Mouse (Mus musculus) right cerebral cortex, adult 18-20 months (tissue): ENCODE data around the gene Eomes.

ENCODE experiments used
- DNase-seq: peaks from one replicate; pipeline ENCODE4 v3.0.0; 2022; ENCODE audit warnings: mixed read lengths

The Eomes gene

DNA sequence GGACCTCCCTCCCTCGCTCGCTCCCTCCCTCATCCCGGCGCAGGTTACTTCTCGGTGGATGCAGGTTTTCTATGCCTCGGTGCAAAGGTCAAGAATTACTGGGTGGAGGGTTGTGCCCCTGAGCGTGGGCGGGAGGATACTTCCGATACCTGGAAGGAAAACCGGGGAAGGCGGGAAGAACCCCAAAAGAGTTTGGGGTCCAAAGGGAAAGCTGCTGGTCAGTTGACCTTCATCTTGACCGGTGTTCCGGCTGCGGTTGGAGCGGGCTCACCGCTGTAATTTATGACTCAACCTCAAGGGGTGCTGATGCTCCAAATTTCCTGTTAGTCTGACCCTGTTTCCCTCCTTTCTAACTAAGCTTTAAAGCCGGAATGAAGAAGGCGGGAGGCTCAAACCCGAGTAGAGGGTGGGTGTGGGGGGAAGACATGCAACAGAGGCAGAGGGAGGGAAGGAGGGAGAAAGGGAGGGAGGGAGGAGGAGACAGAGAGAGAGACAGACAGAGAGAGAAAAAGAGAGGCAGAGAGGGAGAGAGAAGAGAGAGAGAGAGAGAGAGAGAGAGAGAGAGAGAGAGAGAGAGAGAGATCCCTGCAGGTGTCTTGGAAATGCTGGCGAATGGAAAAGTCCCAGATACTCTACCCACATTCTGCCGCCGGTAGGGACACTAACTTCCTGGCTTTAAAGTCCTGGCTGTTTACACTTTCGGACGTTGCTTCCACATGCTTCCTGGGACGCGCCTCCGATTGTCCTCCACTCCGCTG is 10.3 kb downstream of the Eomes start:
- DNase-seq: no peak

DNA sequence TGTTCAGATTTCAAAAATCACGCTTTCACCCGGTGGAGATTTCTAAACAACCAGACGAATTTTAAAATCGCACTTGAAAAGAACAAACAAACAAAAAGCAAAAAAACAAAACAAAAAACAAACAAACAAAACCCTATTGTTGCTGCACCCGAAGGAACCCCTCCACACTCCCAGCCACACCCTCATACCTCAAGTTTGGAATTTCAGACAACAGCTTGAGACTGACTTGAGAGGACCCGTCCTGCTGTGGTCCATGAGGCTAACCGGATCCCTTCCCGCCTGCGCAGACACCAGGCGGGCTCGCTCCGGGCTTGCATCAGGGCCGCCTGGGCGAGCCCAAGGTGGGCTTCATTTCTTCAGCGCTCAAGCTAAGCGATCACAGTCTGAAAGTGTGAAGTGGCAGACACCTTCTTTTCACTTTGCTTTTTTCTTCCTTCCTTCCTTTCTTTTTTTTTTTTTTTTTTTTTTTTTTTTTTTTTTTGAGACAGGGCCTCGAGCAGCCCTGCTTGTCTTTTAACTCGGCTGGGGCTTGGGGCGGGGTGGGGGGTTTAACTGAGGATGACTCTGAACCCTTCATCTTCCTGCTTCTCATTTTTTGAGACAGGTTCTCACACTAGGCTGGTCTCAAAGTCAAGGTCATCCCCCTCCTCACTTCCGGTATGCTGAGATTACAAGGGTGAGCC is 11.0 kb downstream of the Eomes start:
- no peak for DNase-seq

DNA sequence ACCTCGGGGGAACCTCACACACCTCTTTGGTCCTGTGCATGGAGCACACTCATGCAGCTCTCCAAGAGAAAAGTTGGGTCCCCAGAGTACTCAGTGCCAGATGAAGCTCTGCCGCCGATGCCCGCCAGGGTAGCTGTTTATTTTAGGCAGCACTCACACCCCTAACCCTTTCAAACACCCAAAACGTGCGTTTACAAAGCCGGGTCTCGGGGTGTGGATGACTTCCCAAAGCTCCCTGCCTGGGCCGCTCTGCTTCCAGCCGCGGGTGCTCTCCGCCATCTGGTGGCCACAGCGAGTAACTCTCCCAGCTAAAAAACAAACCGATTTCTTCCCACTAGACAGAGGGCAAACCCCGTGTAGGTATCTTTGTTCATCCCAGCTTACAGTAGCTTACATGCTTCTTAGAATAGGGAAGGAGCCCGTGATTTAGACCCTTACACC is 11.6 kb downstream of the Eomes start:
- peak; percentile 69 for DNase-seq

DNA sequence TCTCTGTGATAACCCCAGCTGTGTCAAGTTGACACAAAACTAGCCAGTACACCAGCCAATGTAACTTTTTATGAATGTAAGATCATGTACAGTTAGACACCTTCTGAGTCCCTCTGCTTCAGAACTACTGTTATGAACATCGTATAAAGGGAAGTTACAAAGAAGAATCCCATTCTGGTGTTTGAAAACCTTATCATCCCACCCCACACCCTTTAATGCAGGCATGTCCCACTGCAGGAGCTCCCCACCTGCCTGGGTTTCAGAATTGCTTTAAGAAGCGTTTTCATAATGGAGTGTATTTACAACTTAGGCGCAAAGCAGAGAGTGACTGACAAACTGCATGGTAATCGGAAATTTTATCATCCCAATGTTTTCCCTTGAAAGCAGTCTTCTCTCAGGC is 13.2 kb downstream of the Eomes start:
- no peak for DNase-seq

DNA sequence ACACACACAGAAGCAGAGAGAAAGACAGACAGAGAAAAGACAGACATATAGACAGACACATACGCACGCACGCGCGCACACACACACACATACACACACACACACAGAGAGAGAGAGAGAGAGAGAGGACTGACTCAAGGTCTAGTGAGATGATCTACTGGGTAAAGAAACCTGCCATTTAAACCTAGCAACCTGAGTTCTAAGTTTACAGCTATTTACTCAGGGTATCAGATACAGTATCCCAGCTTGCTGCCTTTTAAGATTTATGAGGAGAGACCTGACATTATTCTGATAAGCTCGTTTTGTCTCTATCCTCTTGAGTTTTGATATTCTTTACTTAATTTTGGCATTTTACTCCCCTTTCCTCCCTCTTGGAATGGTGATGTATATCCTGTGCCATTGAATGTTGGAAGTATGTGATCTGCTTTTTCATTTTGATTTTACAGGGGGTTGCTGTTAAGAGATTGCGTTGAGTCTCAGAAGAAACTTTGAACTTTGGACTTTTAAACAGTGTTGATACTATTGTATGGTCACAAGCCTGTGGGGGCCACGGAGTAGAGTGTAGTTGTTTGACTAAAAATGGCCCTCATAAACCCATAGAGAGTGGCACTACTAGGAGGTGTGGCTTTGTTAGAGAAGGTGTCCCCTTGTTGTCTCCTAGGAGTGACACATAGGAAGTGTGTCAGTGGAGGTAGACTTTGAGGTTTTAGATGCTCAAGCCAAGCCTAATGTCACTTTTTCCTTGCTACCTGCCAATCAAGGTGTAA is 15.1 kb downstream of the Eomes start:
- DNase-seq: no peak

- no peak for DNase-seq
These were observed 16.1 kb downstream of the Eomes start for GRCm38 (mm10) chr9:118494106-118494505.

DNA sequence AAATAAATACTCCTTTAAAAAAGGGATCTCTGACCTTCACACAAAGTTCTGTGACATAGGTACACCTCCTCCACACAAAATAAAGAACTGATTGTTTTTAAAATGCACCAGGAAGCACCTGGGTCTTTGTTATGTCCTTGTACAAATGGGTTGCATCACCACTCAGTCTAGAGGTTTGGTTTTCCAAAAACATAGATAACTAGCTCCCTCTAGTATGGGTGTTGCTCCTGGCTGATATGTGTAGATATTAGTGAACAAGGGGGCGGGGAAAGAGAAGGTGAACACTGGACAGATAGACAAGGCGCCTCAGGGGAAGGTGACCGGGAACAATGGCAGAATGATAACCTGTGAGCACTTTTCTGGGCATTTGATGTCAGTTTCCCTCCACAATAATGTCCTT is 17.9 kb downstream of the Eomes start:
- no peak for DNase-seq

GRCm38 (mm10) chr9:118496952-118497351 is 18.9 kb downstream of the Eomes start:
- no peak for DNase-seq

DNA sequence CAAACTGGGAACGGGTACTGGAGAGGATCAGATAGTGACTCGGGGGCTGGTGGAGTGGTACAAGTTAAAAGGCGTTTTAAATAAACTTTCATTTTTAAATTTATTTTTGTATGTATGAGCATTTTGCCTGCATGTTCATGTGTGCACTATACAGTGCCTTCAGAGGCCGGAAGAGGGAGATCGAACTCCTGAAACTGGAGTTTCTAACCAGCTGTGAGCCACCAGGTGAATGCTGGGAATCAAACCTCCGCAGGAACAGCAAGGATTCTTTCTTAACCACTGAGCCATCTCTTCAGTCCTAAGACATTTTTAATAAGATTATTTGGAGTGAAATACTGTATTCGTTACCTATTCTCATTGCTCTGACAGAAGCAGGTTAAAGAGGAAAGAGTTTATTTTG is 20.0 kb downstream of the Eomes start:
- DNase-seq: no peak

DNA sequence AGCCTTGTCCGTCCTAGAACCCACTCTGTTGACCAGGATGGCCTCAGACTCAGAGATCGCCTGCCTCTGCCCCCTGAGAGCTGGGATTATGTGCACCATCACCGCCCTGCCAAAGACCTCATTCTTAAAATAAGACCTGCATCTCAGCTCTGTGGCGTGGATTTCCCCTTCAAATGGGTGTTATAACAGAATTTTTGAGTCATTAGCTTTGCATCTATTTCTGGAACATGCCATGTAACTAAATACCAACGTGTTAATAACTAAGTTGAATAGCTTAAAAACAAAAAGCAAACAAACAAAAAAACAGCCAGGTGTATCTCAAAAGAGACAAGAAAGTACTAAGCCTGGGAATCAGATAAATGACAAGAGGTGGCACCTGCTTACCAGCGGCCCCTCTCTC is 23.0 kb downstream of the Eomes start:
- DNase-seq: no peak

DNA sequence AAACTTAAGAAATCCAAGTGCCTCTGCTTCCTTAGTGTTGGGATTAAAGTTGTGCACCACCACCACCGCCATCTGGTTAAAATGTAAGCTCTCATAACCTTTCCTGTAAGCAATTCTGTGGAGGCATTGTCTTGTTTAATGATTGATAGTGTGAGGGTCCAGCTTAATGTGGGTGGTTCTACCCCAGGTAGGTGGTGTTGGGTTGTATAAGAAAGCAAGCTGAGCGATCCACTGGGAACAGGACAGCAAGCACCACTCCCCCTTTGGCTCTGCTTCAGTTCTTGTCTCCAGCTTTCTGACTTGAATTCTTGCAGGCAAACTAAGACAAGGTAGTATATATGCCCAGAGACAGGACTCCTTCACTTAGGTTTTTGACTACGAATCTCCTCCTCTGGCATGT is 26.6 kb downstream of the Eomes start:
- no peak for DNase-seq

DNA sequence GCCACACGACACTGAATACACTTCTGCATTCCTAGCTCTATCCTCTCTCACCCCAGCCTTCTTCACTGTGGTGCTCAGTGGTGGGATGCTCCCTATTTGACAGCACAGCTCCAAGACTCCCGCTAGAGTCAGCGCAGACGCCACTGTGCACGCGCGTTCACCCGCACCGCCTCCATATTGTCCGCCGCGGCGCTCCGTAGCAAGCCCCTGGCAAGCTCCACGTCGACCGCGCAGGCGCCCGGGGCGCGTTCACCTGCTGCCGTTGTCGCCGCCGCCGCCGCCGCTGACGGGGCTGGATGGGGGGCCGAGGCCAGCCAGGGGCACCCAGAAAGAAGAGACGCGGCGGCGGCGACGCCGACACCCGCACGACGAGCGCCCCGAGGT is 28.0 kb downstream of the Eomes start, which contains the start of gene Golga4:
Gene Golga4 (plus strand): TSS at position 248 of the 384 bp plus-strand sequence.
- DNase-seq: peak; percentile 95

DNA sequence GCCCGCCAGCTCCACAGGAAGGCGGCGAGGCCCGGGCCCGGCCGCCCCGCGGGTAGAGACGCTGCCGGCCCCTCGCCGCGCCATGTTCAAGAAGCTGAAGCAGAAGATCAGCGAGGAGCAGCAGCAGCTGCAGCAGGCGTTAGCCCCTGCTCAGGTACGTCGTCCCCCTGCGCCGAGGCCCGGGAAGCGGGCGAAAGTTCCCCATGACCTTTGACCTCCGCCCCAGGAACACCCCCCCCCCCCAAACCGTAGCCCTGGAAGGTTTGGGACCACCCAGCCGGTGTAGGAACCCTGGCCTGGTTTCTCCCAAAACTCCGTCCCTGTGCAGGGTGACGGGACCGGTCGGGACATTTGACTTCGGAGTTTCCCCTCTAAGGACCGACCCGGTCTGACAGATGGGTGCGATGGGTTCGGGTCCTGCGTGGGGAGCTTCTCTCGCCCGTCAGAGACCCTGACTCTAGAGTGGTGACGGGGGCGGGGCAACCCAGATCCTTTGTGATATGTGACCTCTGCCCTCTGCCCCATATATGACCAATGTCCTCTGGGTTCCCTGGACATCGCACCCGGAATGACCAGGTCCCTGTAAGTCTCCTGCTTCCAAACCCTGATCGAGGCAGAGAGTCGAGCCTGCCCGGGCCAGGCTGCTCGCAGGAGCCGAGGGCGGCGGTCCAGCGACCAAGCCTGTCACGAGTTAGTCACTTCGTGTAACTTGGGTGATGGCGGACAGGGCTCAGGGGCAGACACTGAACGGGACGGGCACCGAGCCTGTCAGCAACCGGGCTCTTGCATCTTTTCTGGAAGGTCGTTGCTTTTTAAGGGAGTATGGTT is 28.6 kb downstream of the Eomes start:
- no peak for DNase-seq

GRCm38 (mm10) chr9:118507552-118507951 is 29.5 kb downstream of the Eomes start:
- DNase-seq: no peak

GRCm38 (mm10) chr9:118508601-118509000 is 30.6 kb downstream of the Eomes start:
- DNase-seq: peak; percentile 26

DNA sequence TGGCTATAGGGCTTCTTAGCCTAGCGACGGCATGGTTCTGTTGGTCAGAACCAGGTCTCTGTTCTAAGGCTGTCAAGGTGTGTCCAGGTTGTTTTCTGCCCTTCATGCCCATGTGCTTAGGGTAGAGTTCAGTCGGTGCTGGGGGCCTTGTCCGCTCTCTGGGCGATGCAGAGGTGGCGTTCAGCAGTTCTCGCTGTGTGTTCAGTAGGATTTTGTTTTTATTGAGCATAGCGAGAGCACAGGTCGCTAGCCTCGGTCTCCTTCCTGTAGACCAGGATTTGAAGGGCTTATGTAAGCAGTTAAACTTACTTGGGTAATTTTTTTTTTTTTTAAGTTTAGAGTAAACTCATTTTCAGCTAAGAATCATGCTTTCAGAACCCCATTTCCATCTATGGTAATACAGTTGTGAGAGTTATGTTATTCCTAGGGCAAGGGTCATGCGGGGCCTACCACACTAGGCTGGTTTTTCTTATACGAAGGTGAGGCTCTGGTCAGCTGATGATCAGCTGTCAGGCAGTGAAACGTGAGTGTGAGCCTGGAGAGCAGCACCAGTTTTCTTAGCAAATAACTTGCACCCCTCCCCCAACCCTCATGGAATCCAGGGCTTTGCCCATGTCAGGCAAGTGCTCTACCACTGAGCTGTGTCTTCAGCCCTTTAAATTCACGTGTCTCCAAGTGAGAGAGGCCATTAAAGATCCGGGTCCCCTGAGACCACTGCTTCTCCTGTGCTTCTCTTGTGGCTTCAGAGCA is 33.1 kb downstream of the Eomes start:
- no peak for DNase-seq

DNA sequence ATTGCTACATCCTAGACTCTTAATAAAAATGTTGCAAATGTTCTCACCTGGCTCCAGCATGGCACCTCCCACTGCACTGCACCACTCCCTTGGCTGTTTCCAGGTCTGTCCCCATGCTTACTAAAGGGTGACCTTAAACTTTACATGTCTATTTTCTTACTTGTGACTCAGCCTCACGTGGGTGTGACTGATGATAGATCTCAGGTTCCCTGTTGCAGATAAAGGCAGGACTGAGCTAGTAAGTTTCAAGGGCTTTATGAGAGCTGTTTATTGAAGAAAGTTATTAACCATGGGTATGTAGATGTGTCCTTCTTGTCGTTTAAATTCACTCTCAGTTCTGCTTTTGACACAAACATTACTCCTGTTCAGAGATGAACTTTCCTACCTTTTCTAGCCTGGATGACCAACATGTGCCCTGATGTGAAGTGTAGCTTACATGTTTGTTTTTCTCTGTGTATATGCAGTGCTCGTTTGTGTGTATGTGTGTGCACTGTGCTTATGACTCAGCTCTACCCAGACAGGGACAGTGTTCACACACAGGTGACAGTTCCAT is 34.7 kb downstream of the Eomes start:
- DNase-seq: no peak

DNA sequence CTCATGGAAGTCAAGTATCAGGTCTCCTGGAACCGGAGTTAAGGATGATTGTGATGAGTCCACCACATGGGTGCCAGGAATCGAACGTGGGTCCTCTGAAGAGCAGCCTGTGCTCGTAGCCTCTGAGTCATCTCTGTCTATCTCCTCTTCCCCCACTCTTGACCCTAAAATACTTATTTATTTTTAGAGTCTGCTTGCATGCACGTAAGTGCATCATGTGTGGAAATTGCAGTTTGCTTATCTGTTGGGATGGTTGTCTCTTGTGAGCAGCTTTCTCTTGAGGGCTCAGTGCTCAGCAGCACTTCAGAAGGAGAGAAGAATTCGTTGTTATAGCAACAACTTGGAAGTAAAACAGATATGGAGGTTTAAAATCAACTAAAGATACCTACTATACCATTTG is 37.5 kb downstream of the Eomes start:
- no peak for DNase-seq

- DNase-seq: no peak
These were observed 38.1 kb downstream of the Eomes start for GRCm38 (mm10) chr9:118516162-118516561.

GRCm38 (mm10) chr9:118517619-118518018 is 39.6 kb downstream of the Eomes start:
- no peak for DNase-seq

DNA sequence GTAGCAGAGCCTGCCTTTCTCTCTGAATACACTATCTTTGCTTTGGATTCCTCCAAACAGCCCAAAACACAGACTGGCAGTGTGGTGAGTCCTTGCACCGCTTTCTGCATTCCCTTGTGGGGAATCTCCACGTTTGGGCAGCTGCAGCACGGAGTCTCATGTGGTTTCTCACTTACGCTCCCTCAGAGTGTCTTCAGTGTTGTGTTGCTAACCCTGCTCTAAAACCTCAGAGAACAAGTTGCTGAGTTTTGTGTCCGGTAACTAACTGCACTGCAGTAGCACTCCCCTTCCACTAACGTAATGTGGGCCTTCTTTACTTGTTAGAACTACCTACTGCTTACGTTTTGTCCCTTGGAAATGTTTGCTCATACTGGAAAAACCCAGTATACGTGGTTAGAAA is 41.1 kb downstream of the Eomes start:
- no peak for DNase-seq

DNA sequence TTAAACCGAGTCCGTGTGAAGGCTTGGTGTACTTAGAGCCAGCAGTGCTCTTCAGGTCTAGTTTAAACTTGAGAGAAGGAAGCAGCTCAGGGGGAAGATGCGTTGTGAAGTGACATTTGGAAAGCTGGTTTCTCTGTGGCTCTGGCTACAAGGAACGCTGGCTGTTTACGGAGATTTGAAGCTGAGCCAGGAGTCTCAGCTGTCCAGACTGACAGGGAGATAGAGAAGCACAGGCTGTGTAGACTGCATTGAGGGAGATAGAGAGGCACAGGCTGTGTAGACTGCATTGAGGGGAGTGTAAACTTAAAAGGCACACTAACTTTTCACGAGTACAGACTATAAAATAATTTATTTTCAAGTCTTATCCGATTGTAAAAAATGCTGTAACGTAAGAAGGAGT is 42.0 kb downstream of the Eomes start:
- DNase-seq: no peak
